Mouse (Mus musculus): ENCODE results near the gene Slpi. TPM values are rescaled to one million over a fixed set of nuclear protein-coding genes. Genes with fewer than 3 reads are reported as not detected.

Slpi gene
- polyA plus RNA-seq, 1 experiment from 2014 or later = 3.8 TPM

DNA sequence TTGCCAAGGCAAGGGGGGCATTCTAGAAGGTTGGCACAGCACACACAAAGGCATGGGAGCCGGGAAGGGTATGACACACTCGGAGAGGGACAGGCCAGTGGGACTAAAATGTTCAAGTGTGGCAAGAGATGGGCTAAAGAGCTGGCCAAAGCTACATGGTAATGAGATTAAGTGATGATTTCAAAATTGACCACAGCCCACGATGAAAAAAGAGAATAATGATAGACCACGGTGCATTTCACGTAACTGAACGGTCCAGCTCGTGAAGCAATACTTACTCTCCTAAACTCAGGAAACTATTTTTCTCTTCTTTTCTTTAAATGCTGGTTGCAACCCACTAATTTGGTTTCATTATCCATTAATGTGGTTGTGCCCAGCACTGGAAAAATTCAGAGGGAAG lies 7.2 kb upstream of the Slpi start:
- Histone ChIP-seq H3K9ac (no peak overlapping the region), H3K9me3 (peaks cover 11% of the 10 kb centered on the region; the same call in 1 of the 2 replicates), H3K4me1 (peaks cover 9% of the 10 kb centered on the region), H3K27me3 (peaks cover 46% of the 10 kb centered on the region), H3K4me2 (replicated peaks) (no peak overlapping the region), H3K4me3 (no peak overlapping the region), H3K36me3 (peaks cover 60% of the 10 kb centered on the region), H3K27ac (no peak overlapping the region)
- WGBS = 88% methylated on average over 7 of the region's 7 CpGs
- ATAC-seq (ENCODE audit: low FRiP score, low read depth) = no peak

GRCm38 (mm10) chr2:164393126-164393525 lies 4.2 kb upstream of the Slpi start:
- Histone ChIP-seq H3K4me2 (replicated peaks) (no peak overlapping the region), H3K9me3 (peaks cover 12% of the 10 kb centered on the region; the same call in 1 of the 2 replicates), H3K4me1 (peaks cover 16% of the 10 kb centered on the region), H3K27me3 (peaks cover 37% of the 10 kb centered on the region), H3K27ac (no peak overlapping the region), H3K9ac (no peak overlapping the region), H3K4me3 (no peak overlapping the region), H3K36me3 (peaks cover 46% of the 10 kb centered on the region)
- ATAC-seq (ENCODE audit: low FRiP score, low read depth) = no peak
- WGBS = 79% methylated on average over 29 of the region's 29 CpGs

- H3K36me3 ChIP-seq = peaks cover 17% of the 10 kb centered on the region
- H3K4me1 ChIP-seq = peaks cover 35% of the 10 kb centered on the region
- H3K4me3 ChIP-seq = peak overlapping the region; percentile 49
- peaks cover 41% of the 10 kb centered on the region for H3K27me3 ChIP-seq
- peak; percentile 62 for ATAC-seq (ENCODE audit: low FRiP score, low read depth)
- 0 out of 2 replicates have a peak, but pooled peaks cover 3% of the 10 kb centered on the region for H3K9me3 ChIP-seq
- H3K9ac ChIP-seq = peak overlapping the region; percentile 65
- peak overlapping the region; percentile 88 for H3K27ac ChIP-seq
- peak overlapping the region; percentile 72 for H3K4me2 ChIP-seq (replicated peaks)
- under 1% methylated on average over 30 of the region's 30 CpGs for WGBS
Measured at GRCm38 (mm10) chr2:164389499-164389898, 604 bp upstream of the Slpi start.

GRCm38 (mm10) chr2:164386953-164387352 lies 1.9 kb downstream of the Slpi start:
- H3K9me3 ChIP-seq = peaks cover 3% of the 10 kb centered on the region; the same call in 1 of the 2 replicates
- H3K36me3 ChIP-seq = peaks cover 10% of the 10 kb centered on the region; the same call in 1 of the 2 replicates
- peaks cover 31% of the 10 kb centered on the region for H3K27me3 ChIP-seq
- 0 out of 2 replicates have a peak overlapping the region, but pooled peaks have one; percentile 76 for H3K27ac ChIP-seq
- H3K4me1 ChIP-seq = peaks cover 42% of the 10 kb centered on the region
- no peak overlapping the region for H3K4me3 ChIP-seq
- H3K4me2 ChIP-seq (replicated peaks) = peak overlapping the region; percentile 45; the same call in 1 of the 2 replicates
- ATAC-seq (ENCODE audit: low FRiP score, low read depth) = no peak
- WGBS = 16% methylated on average over 8 of the region's 8 CpGs
- no peak overlapping the region for H3K9ac ChIP-seq

- Histone ChIP-seq H3K9me3 (peaks cover 5% of the 10 kb centered on the region), H3K4me2 (replicated peaks) (peak overlapping the region; percentile 45), H3K4me1 (peaks cover 42% of the 10 kb centered on the region), H3K27me3 (peaks cover 30% of the 10 kb centered on the region), H3K4me3 (no peak overlapping the region), H3K27ac (peak overlapping the region; percentile 76), H3K9ac (no peak overlapping the region), H3K36me3 (peaks cover 3% of the 10 kb centered on the region; the same call in 1 of the 2 replicates)
- 7% methylated on average over 18 of the region's 18 CpGs for WGBS
- peak; percentile 84 for ATAC-seq (ENCODE audit: low FRiP score, low read depth)
Measured at GRCm38 (mm10) chr2:164385927-164386763, 2.8 kb downstream of the Slpi start.

DNA sequence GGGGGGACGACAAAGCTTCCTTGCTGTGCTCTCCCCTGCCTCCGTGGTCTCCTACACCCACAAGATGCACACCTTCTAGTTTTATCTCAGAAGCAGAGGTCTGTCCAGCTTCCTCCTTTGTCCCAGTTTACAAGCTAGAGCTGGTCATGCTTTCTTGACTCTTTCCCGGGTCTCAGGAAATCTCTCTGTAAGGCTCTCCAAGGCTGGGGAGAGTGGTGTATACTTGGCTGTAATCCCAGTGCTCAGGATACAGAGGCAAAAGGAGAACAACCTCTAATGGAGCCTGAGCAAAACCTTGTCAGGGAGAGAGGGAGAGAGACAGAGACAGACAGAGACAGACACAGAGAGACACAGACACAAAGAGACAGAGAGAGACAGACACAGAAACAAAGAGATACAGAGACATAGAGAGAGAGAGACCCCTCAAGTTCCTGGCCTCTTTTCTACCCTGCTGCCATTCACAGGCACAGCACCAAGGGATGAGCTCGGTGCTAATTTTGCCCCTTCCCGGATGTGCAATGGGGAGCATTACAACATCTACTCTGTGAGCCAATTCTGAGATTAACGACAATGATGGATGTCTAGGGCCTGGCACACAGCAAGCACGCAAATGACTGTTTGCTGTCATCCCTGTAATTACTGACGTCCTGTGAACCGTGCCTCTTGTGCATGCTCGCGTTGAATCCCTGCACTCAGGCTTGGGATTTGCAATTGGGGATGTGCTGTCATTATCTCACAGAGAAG lies 5.1 kb downstream of the Slpi start:
- Histone ChIP-seq H3K36me3 (no peaks in the 10 kb centered on the region), H3K4me1 (peaks cover 32% of the 10 kb centered on the region), H3K27me3 (peaks cover 20% of the 10 kb centered on the region), H3K27ac (no peak overlapping the region), H3K4me2 (replicated peaks) (no peak overlapping the region), H3K9me3 (peaks cover 4% of the 10 kb centered on the region), H3K9ac (no peak overlapping the region), H3K4me3 (no peak overlapping the region)
- no peak for ATAC-seq (ENCODE audit: low FRiP score, low read depth)
- 46% methylated on average over 11 of the region's 11 CpGs for WGBS

DNA sequence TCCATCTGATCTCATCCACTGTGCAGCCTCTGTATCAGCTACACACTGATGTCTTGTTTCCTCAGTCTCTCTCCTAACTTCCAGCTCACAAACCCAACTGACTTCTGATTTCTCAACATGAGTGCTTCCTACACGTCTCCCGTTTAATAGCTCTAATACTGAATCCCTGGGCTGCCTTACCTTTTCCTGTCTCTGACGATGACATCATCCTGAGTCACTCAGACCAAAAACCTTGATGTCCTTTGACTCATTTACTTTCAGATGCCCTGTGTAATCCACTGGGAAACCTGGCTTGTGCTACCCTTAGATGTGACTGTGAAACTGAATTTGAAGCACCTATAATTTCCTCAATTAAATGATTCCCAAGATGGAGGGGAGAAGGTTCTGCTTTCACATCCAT lies 5.9 kb downstream of the Slpi start:
- Histone ChIP-seq H3K27ac (no peak overlapping the region), H3K4me2 (replicated peaks) (no peak overlapping the region), H3K9ac (no peak overlapping the region), H3K9me3 (peaks cover 4% of the 10 kb centered on the region), H3K27me3 (peaks cover 12% of the 10 kb centered on the region), H3K4me3 (no peak overlapping the region), H3K4me1 (peaks cover 26% of the 10 kb centered on the region), H3K36me3 (no peaks in the 10 kb centered on the region)
- 69% methylated on average over 3 of the region's 3 CpGs for WGBS
- no peak for ATAC-seq (ENCODE audit: low FRiP score, low read depth)

DNA sequence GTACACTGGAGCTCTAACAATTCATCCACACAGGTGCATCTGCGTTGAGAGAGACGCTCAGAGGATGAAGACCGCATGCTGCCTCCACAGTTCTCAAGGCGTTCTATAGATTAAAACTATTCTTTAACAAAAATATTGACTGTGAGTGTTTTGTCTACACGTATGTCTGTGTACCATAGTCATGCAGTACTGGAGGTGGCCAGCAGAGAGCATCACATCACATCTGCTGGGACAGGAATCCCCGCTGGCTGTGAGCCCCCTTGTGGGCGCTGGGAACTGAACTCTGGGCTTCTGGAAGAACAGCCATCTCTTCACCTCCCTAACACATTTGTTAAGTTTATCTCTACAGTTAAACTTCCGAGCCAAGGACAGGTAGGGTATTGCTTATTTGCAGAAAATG lies 7.2 kb downstream of the Slpi start:
- peaks cover 24% of the 10 kb centered on the region for H3K4me1 ChIP-seq
- H3K9me3 ChIP-seq = peaks cover 4% of the 10 kb centered on the region
- no peak for ATAC-seq (ENCODE audit: low FRiP score, low read depth)
- no peaks in the 10 kb centered on the region for H3K27me3 ChIP-seq
- no peak overlapping the region for H3K4me2 ChIP-seq (replicated peaks)
- no peak overlapping the region for H3K27ac ChIP-seq
- H3K9ac ChIP-seq = no peak overlapping the region
- no peaks in the 10 kb centered on the region for H3K36me3 ChIP-seq
- 79% methylated on average over 8 of the region's 8 CpGs for WGBS
- H3K4me3 ChIP-seq = no peak overlapping the region

- no peak overlapping the region for H3K4me3 ChIP-seq
- no peak overlapping the region for H3K27ac ChIP-seq
- peaks cover 4% of the 10 kb centered on the region for H3K9me3 ChIP-seq
- H3K9ac ChIP-seq = no peak overlapping the region
- 78% methylated on average over 15 of the region's 15 CpGs for WGBS
- no peaks in the 10 kb centered on the region for H3K36me3 ChIP-seq
- no peaks in the 10 kb centered on the region for H3K27me3 ChIP-seq
- H3K4me2 ChIP-seq (replicated peaks) = no peak overlapping the region
- H3K4me1 ChIP-seq = peaks cover 4% of the 10 kb centered on the region; the same call in 1 of the 2 replicates
- ATAC-seq (ENCODE audit: low FRiP score, low read depth) = no peak
Measured at GRCm38 (mm10) chr2:164377478-164378426, 11.1 kb downstream of the Slpi start.

DNA sequence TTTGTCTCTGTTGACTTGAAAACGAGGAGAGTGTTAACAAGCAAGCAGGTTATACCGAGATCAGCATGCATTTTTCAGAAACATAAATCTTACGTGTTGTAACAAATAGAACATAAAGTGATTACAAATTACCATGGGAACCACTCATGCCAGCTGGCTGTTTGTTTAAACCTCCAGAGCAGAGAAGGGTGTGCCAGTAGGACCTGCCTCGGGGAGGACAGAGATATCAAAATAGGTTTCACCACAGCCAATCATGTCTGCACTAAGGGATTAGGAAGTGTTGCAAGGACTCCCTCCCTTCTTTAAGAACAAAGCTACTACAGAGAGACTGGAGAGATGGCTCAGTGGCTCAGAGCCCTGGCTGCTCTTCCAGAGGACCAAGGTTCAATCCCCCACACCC lies 15.7 kb downstream of the Slpi start:
- H3K4me3 ChIP-seq = no peak overlapping the region
- peaks cover 4% of the 10 kb centered on the region; the same call in 1 of the 2 replicates for H3K4me1 ChIP-seq
- H3K27ac ChIP-seq = no peak overlapping the region
- no peak overlapping the region for H3K9ac ChIP-seq
- ATAC-seq (ENCODE audit: low FRiP score, low read depth) = no peak
- H3K27me3 ChIP-seq = no peaks in the 10 kb centered on the region
- H3K9me3 ChIP-seq = no peaks in the 10 kb centered on the region
- no peaks in the 10 kb centered on the region for H3K36me3 ChIP-seq
- 37% methylated on average over 4 of the region's 4 CpGs for WGBS
- no peak overlapping the region for H3K4me2 ChIP-seq (replicated peaks)

DNA sequence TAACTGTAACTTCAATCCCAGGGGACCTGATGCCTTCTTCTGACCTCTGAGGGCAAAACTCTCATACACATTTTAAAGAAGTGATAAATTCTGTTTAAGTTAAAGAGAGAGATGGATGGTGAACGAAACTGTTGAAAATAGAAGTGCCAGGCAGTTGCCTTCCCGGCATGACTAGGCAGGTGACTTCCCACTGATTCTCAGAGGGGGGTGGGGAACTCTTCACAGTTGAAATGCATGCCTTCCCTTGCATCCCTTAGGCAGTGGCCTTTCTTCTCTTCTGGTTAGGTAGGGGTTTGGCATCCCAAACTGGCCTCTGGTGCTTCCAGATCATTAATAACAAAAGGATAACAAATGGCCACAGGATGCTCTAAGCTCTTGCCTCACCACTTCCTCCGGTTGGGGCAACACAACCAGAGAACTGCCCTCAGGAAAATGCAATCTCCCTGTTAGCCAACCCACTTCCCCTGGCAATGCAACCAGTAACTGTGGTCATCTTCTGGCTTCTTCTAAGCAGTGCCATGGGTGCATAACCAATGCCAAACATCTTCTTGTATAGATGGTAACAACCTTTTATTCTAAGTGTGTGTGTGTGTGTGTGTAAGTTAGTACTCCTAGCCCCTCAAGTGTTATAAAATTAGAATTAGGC lies 16.4 kb downstream of the Slpi start:
- no peaks in the 10 kb centered on the region for H3K4me1 ChIP-seq
- no peak overlapping the region for H3K9ac ChIP-seq
- H3K27ac ChIP-seq = no peak overlapping the region
- no peaks in the 10 kb centered on the region for H3K9me3 ChIP-seq
- WGBS = 19% methylated on average over 3 of the region's 3 CpGs
- no peak overlapping the region for H3K4me3 ChIP-seq
- no peaks in the 10 kb centered on the region for H3K36me3 ChIP-seq
- no peaks in the 10 kb centered on the region for H3K27me3 ChIP-seq
- no peak overlapping the region for H3K4me2 ChIP-seq (replicated peaks)
- no peak for ATAC-seq (ENCODE audit: low FRiP score, low read depth)

Measured in limb, embryonic 13.5 days (tissue).